Mouse (Mus musculus) small intestine, adult 2 months (tissue): Measurements from ENCODE around the gene Cutal. TPM values are rescaled to one million over a fixed set of nuclear protein-coding genes. Genes with fewer than 3 reads are reported as not detected.

Experiments used
- H3K27ac ChIP-seq: fragments of 200-500 bp; 2 replicates; pipeline ENCODE4 v1.5.1; 2012; ENCODE audit warnings: low read depth, low read length, control low read depth, inconsistent platforms; ENCODE audit not compliant: insufficient read depth
- H3K27me3 ChIP-seq: fragments of 200-500 bp; 2 replicates; pipeline ENCODE4 v1.6.1; 2012; ENCODE audit warnings: mild to moderate bottlenecking, moderate library complexity, low read length, inconsistent platforms; ENCODE audit not compliant: control insufficient read depth, insufficient read depth
- H3K36me3 ChIP-seq: fragments of 200-500 bp; 2 replicates; pipeline ENCODE4 v1.6.1; 2012; ENCODE audit warnings: mild to moderate bottlenecking, low read length, control low read depth, inconsistent platforms; ENCODE audit not compliant: control insufficient read depth, insufficient read depth
- H3K4me1 ChIP-seq: fragments of 200-500 bp; 2 replicates; pipeline ENCODE4 v1.6.1; 2012; ENCODE audit warnings: low read length, inconsistent platforms, mixed read lengths; ENCODE audit not compliant: control insufficient read depth, insufficient read depth, insufficient read length
- H3K4me3 ChIP-seq: fragments of 200-500 bp; 2 replicates; pipeline ENCODE4 v1.5.1; 2012; ENCODE audit warnings: low read depth, mild to moderate bottlenecking, control low read depth, inconsistent platforms, low read length, moderate library complexity
- CTCF ChIP-seq: fragments of 200-500 bp; IDR thresholded peaks from 2 replicates; pipeline ENCODE4 v1.5.1; 2012; ENCODE audit warnings: low read depth, mild to moderate bottlenecking, control low read depth, inconsistent platforms, low read length, moderate library complexity, mixed read lengths; ENCODE audit not compliant: insufficient replicate concordance, insufficient read length; ENCODE audit errors: extremely low read depth
- POLR2A ChIP-seq: fragments of 200-500 bp; IDR thresholded peaks from 2 replicates; pipeline ENCODE4 v1.6.1; 2012; ENCODE audit warnings: low read depth, mild to moderate bottlenecking, control low read depth, inconsistent platforms, low read length, moderate library complexity
- WGBS: fragments of 180-500 bp; shearing (Covaris S2); methylation state at CpG from one replicate; pipeline ENCODE4 v1.1.7; 2018; 5-methylcytosine and 5-hydroxymethylcytosine counted together
- polyA plus RNA-seq: library from polyadenylated mRNA; depleted of rRNA; stranded (reverse); fragments of >200 nt; gene quantifications from 2 replicates; pipeline ENCODE4 v1.2.3, GENCODE M21; 2012

The Cutal gene
- polyA plus RNA-seq, 1 experiment: 16.0 TPM

- no peak overlapping the region for H3K27ac ChIP-seq
- whole genome bisulfite sequencing: 66% methylated on average over 12 of the region's 12 CpGs
- H3K4me1 ChIP-seq: peaks cover 10% of the 10 kb centered on the region
- no peaks in the 10 kb centered on the region for H3K36me3 ChIP-seq
- no peak overlapping the region for H3K4me3 ChIP-seq
- no peaks in the 10 kb centered on the region for H3K27me3 ChIP-seq
- no peak for TF ChIP-seq POLR2A
- TF ChIP-seq CTCF: no peak
Measured at GRCm38 (mm10) chr2:34906861-34907604, 32.8 kb downstream of the Cutal start.

GRCm38 (mm10) chr2:34909719-34910118 is 35.5 kb downstream of the Cutal start:
- Histone ChIP-seq H3K27ac (no peak overlapping the region), H3K27me3 (0 out of 2 replicates have a peak, but pooled peaks cover 11% of the 10 kb centered on the region), H3K4me3 (no peak overlapping the region), H3K36me3 (no peaks in the 10 kb centered on the region), H3K4me1 (peaks cover 5% of the 10 kb centered on the region)
- WGBS: 95% methylated on average over 4 of the region's 4 CpGs
- TF ChIP-seq CTCF (no peak), POLR2A (no peak)

- H3K27me3 ChIP-seq: 0 out of 2 replicates have a peak, but pooled peaks cover 11% of the 10 kb centered on the region
- H3K4me1 ChIP-seq: peaks cover 4% of the 10 kb centered on the region; the same call in 1 of the 2 replicates
- no peak overlapping the region for H3K4me3 ChIP-seq
- H3K27ac ChIP-seq: no peak overlapping the region
- no peak for TF ChIP-seq POLR2A
- no peak for TF ChIP-seq CTCF
- WGBS: 93% methylated on average over 5 of the region's 5 CpGs
- no peaks in the 10 kb centered on the region for H3K36me3 ChIP-seq
Measured at GRCm38 (mm10) chr2:34911871-34912270, 37.7 kb downstream of the Cutal start.

GRCm38 (mm10) chr2:34912613-34913012 is 38.4 kb downstream of the Cutal start:
- no peaks in the 10 kb centered on the region for H3K36me3 ChIP-seq
- WGBS: 78% methylated on average over 7 of the region's 7 CpGs
- TF ChIP-seq POLR2A: no peak
- no peak for TF ChIP-seq CTCF
- H3K4me3 ChIP-seq: peak overlapping the region; percentile 81; the same call in 1 of the 2 replicates
- peaks cover 4% of the 10 kb centered on the region; the same call in 1 of the 2 replicates for H3K4me1 ChIP-seq
- no peak overlapping the region for H3K27ac ChIP-seq
- H3K27me3 ChIP-seq: 0 out of 2 replicates have a peak, but pooled peaks cover 11% of the 10 kb centered on the region

- H3K4me1 ChIP-seq: peaks cover 4% of the 10 kb centered on the region; the same call in 1 of the 2 replicates
- 2% methylated on average over 62 of the region's 64 CpGs for WGBS
- peak within 1 kb of the TSS; percentile 81 for H3K4me3 ChIP-seq
- 0 out of 2 replicates have a peak, but pooled peaks cover 11% of the 10 kb centered on the region for H3K27me3 ChIP-seq
- H3K27ac ChIP-seq: no peak within 1 kb of the TSS
- no peaks in the 10 kb centered on the region for H3K36me3 ChIP-seq
- TF ChIP-seq CTCF (no peak), POLR2A (no peak; the same call in 1 of the 2 replicates)
Measured at GRCm38 (mm10) chr2:34913218-34914068, 39.2 kb downstream of the Cutal start, which contains the start of gene Phf19. TSS of gene Phf19 (minus strand) at chr2:34914026.

- no peak for TF ChIP-seq POLR2A
- no peak for TF ChIP-seq CTCF
- peak overlapping the region; percentile 81 for H3K4me3 ChIP-seq
- 2% methylated on average over 45 of the region's 50 CpGs for WGBS
- no peaks in the 10 kb centered on the region for H3K36me3 ChIP-seq
- peaks cover 4% of the 10 kb centered on the region; the same call in 1 of the 2 replicates for H3K4me1 ChIP-seq
- H3K27me3 ChIP-seq: 0 out of 2 replicates have a peak, but pooled peaks cover 11% of the 10 kb centered on the region
- H3K27ac ChIP-seq: no peak overlapping the region
Measured at GRCm38 (mm10) chr2:34914069-34914822, 40.0 kb downstream of the Cutal start.
